Comparison of ENCODE assay signal across 10 mouse cellular contexts in the genomic region with DNA sequence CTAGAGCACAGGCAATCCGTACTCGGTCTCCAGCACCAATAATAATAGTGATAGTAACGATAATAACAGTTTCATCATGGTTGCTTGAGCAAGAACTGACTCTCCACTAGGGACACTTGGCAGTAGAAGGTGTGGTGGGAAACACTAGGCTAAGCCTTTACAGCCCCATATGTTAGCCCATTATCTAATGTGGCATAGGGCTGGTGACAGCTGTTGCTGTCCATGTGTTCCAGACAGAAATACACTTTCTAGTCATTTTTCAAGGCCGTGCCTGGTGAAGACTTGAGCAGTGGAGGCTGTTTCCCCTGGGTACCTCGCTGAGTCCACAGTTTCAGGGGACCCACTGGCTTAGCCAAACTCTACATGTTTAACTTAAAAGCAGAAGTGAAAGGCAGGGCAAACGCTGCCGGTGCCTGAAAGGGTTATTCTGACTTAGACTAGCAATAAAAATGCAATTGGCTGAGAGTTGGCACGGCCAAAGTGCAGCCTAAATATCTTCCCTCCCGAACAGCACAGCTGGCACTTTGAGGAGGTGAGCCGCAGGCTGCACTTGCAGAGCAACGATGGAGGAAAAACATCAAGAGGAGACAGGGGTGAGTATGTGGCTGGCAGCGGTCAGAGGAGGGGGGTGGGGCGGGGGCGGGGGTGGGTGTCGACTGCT. TPM values are rescaled to one million over a fixed set of nuclear protein-coding genes. Genes with fewer than 3 reads are reported as not detected.
DNase-seq lines count a peak whose midpoint lies in the region; ATAC-seq and TF ChIP-seq lines count a peak whose summit lies in the region.
"Had no signal": no experiment of that assay in that cellular context is flagged by ENCODE, and none has a peak within 500 bp of the region (broad histone marks: within the 10 kb centered on the region; RNA-seq: fewer than 3 reads in every experiment).

No protein-coding gene starts in this region.

- no peaks in the 10 kb centered on the region for H3K27me3 ChIP-seq in liver, adult 2 months (ENCODE audit: control insufficient read depth, insufficient read depth, low read length)
- peaks cover 2% of the 10 kb centered on the region for H3K27me3 ChIP-seq in liver, embryonic 12.5 days (replicated peaks)
- H3K27me3 ChIP-seq in MEL (ENCODE audit: control insufficient read depth in 1 of 2, insufficient read depth in 2 of 2, low read length in 2 of 2), result no peaks in the 10 kb centered on the region
- H3K27me3 ChIP-seq in intestine, postnatal 0 days (replicated peaks; ENCODE audit: control insufficient read depth, insufficient read depth, low read length), result no peaks in the 10 kb centered on the region

- intact Hi-C loops in left cerebral cortex, postnatal 36 days (cut with DNase I), result no loop called here

- no peak for TF ChIP-seq POLR2A in liver, adult 2 months (IDR thresholded peaks at IDR 0.05; ENCODE audit: extremely low read depth, insufficient read depth, low read length)
- no peak for TF ChIP-seq POLR2A in MEL (IDR thresholded peaks at IDR 0.05; ENCODE audit: control insufficient read depth in 1 of 2, insufficient read depth in 1 of 2, low read depth in 1 of 2, low read length in 2 of 2, poor library complexity in 1 of 2)

- H3K4me3 ChIP-seq in liver, adult 2 months (ENCODE audit: insufficient read depth, low read depth, low read length), result no peak overlapping the region
- no peak overlapping the region for H3K4me3 ChIP-seq in liver, embryonic 12.5 days
- H3K4me3 ChIP-seq in MEL (ENCODE audit: control insufficient read depth in 1 of 2, insufficient read depth in 1 of 2, low read depth in 2 of 2, low read length in 2 of 2), result peak overlapping the region; percentile 80 to 94
- peak overlapping the region; percentile 17 for H3K4me3 ChIP-seq in intestine, postnatal 0 days (ENCODE audit: low read depth, low read length)

- TF ChIP-seq CTCF in liver, adult 2 months (IDR thresholded peaks at IDR 0.05; ENCODE audit: low read depth, low read length), result no peak
- TF ChIP-seq CTCF in MEL (IDR thresholded peaks at IDR 0.05 in 2 of 3, conservative IDR thresholded peaks at IDR 0.05 in 1 of 3; ENCODE audit: control insufficient read depth in 1 of 3, insufficient read depth in 1 of 3, low read depth in 2 of 3, low read length in 3 of 3, poor library complexity in 1 of 3, severe bottlenecking in 1 of 3), result no peak
- peak; percentile 42 for TF ChIP-seq CTCF in intestine, postnatal 0 days (IDR thresholded peaks at IDR 0.05; ENCODE audit: low read depth)

- no peak overlapping the region for H3K27ac ChIP-seq in liver, adult 2 months (replicated peaks; ENCODE audit: insufficient read depth, low read depth, low read length)
- H3K27ac ChIP-seq in liver, embryonic 12.5 days, result no peak overlapping the region
- H3K27ac ChIP-seq in MEL (ENCODE audit: control insufficient read depth, low read depth, low read length), result peak overlapping the region; percentile 21; the same call in 1 of the 2 replicates
- peak overlapping the region; percentile 35; the same call in 1 of the 2 replicates for H3K27ac ChIP-seq in intestine, postnatal 0 days (ENCODE audit: low read depth, low read length)
- H3K27ac ChIP-seq: heart, embryonic 10.5 days had no signal

- no peaks in the 10 kb centered on the region for H3K9me3 ChIP-seq in liver, embryonic 12.5 days (replicated peaks)
- H3K9me3 ChIP-seq in MEL (replicated peaks; ENCODE audit: insufficient read depth, low read length), result no peaks in the 10 kb centered on the region
- H3K9me3 ChIP-seq in intestine, postnatal 0 days (ENCODE audit: control insufficient read depth), result no peaks in the 10 kb centered on the region
- H3K9me3 ChIP-seq: heart, embryonic 10.5 days had no signal

- 35% methylated on average over 15 of the region's 15 CpGs for WGBS in liver, adult 2 months
- 28% methylated on average over 15 of the region's 15 CpGs for WGBS in liver, embryonic 12.5 days (ENCODE audit: insufficient replicate concordance)
- 16% methylated on average over 15 of the region's 15 CpGs for WGBS in intestine, postnatal 0 days

- H3K36me3 ChIP-seq in liver, adult 2 months (ENCODE audit: control insufficient read depth, insufficient read depth, low read length), result no peaks in the 10 kb centered on the region
- H3K36me3 ChIP-seq in liver, embryonic 12.5 days, result no peaks in the 10 kb centered on the region
- H3K36me3 ChIP-seq in MEL (ENCODE audit: control insufficient read depth in 1 of 2, insufficient read depth in 2 of 2, low read length in 2 of 2), result peaks cover 0 to 12% of the 10 kb centered on the region in 2 experiments; a peak in 2 of 4 replicates
- no peaks in the 10 kb centered on the region for H3K36me3 ChIP-seq in intestine, postnatal 0 days (ENCODE audit: control insufficient read depth, insufficient read depth)
- H3K36me3 ChIP-seq: heart, embryonic 10.5 days had no signal

- TF ChIP-seq RAD21 in MEL (IDR thresholded peaks at IDR 0.05; ENCODE audit: low read depth, low read length), result no peak

- peak; percentile 41 for DNase-seq in liver, adult 2 months (ENCODE audit: extremely low read depth, low read depth, low spot score)
- peak; percentile 75 for DNase-seq in MEL (ENCODE audit: low read depth, low spot score)
- no peak for DNase-seq in left cerebral cortex, postnatal 36 days (ENCODE audit: low spot score in 2 of 2)
- DNase-seq in embryo, embryonic 9.5 days (ENCODE audit: extremely low spot score), result no peak
- no peak for DNase-seq in heart, adult 8-10 months (ENCODE audit: low spot score)

- no peaks in the 10 kb centered on the region for H3K79me2 ChIP-seq in liver, adult 2 months (ENCODE audit: control insufficient read depth, insufficient read depth, low read length)
- H3K79me2 ChIP-seq in MEL (ENCODE audit: control insufficient read depth, insufficient read depth, low read length, poor library complexity), result no peaks in the 10 kb centered on the region; the same call in 1 of the 2 replicates

- no peaks in the 10 kb centered on the region for H3K4me1 ChIP-seq in liver, adult 2 months (ENCODE audit: control insufficient read depth, insufficient read depth, low read length)
- H3K4me1 ChIP-seq in liver, embryonic 12.5 days, result peaks cover 16% of the 10 kb centered on the region; the same call in 1 of the 2 replicates
- H3K4me1 ChIP-seq in MEL (ENCODE audit: control insufficient read depth in 1 of 2, insufficient read depth in 2 of 2, low read length in 2 of 2), result peaks cover 5 to 17% of the 10 kb centered on the region in 2 experiments
- H3K4me1 ChIP-seq in intestine, postnatal 0 days (replicated peaks; ENCODE audit: control insufficient read depth, insufficient read depth, low read length), result no peaks in the 10 kb centered on the region

- no peak overlapping the region for H3K4me2 ChIP-seq in liver, embryonic 12.5 days
- peak overlapping the region; percentile 59 for H3K4me2 ChIP-seq in intestine, postnatal 0 days (replicated peaks; ENCODE audit: low read depth)

- no peak overlapping the region for H3K9ac ChIP-seq in liver, adult 2 months (ENCODE audit: low read depth, low read length)
- H3K9ac ChIP-seq in liver, embryonic 12.5 days, result no peak overlapping the region
- peak overlapping the region; percentile 81 for H3K9ac ChIP-seq in MEL (ENCODE audit: control insufficient read depth, low read depth, low read length, poor library complexity, severe bottlenecking)
- H3K9ac ChIP-seq in intestine, postnatal 0 days (ENCODE audit: low read depth, low read length), result no peak overlapping the region

- ATAC-seq in liver, embryonic 12.5 days, result no peak
- peak; percentile 77 for ATAC-seq in intestine, postnatal 0 days
- peak; percentile 50 for ATAC-seq in megakaryocyte progenitor cell, adult 5-6 weeks (replicated peaks; ENCODE audit: poor library complexity)

- TF ChIP-seq EP300 in MEL (IDR thresholded peaks at IDR 0.05; ENCODE audit: low read depth in 1 of 2, low read length in 2 of 2), result no peak

TF ChIP-seq in MEL, 35 proteins besides CTCF, POLR2A, EP300 and RAD21 (continues in another document):
- TF ChIP-seq JUND (IDR thresholded peaks at IDR 0.05; ENCODE audit: low read depth, low read length), result no peak

RNA-seq across cellular contexts. Expression of a gene that starts 1.2 kb away (rescaled TPM):
- total RNA-seq in liver, adult 2 months (2014; rRNA removed), result 7.8 and 8.0 TPM in 2 replicates
- polyA plus RNA-seq in liver, adult 2 months (2012; rRNA removed), result 2.9 and 3.3 TPM in 2 replicates
- polyA plus RNA-seq in liver, embryonic 12.5 days (2016; fragmentation: Nextera tagmentation; extraction: Ambion mirVana), result 0.22 and 0.30 TPM in 2 replicates
- 0.58 and 0.65 TPM in 2 replicates for total RNA-seq in MEL (2012; rRNA removed)
- 1 to 10 TPM in 1 of 2 experiments, not detected in 1; 4.9 TPM for polyA plus RNA-seq in MEL (2012; ENCODE audit: insufficient read depth in 1 of 2, insufficient read length in 2 of 2, low read depth in 1 of 2, low replicate concordance in 2 of 2, missing spikeins in 1 of 2)
- 23.8 and 26.9 TPM in 2 replicates for polyA plus RNA-seq in intestine, postnatal 0 days (2015; fragmentation: Nextera tagmentation; extraction: Ambion mirVana)
- total RNA-seq in megakaryocyte progenitor cell, adult 5-6 weeks (2015), result not detected in 2 replicates
- not detected in 2 replicates for total RNA-seq in megakaryocyte progenitor cell, adult 5-6 weeks (2017)
- total RNA-seq in left cerebral cortex, postnatal 36 days (2021), result 1 to 10 TPM; 6.3 to 7.3 TPM
- under 1 TPM in 1 of 4 experiments, not detected in 3; 0.55 TPM for total RNA-seq in heart, adult 8-10 months (2022)

RNA-seq across cellular contexts. Expression of a gene that starts 28.5 kb away (rescaled TPM):
- not detected in 2 replicates for total RNA-seq in liver, adult 2 months (2014; rRNA removed)
- not detected in 2 replicates for polyA plus RNA-seq in liver, adult 2 months (2012; rRNA removed)
- polyA plus RNA-seq in liver, embryonic 12.5 days (2016; fragmentation: Nextera tagmentation; extraction: Ambion mirVana), result not detected in 2 replicates
- total RNA-seq in MEL (2012; rRNA removed), result not detected in 2 replicates
- polyA plus RNA-seq in MEL (2012; ENCODE audit: insufficient read depth in 1 of 2, insufficient read length in 2 of 2, low read depth in 1 of 2, low replicate concordance in 2 of 2, missing spikeins in 1 of 2), result under 1 TPM in 1 of 2 experiments, not detected in 1; 0.06 TPM
- polyA plus RNA-seq in intestine, postnatal 0 days (2015; fragmentation: Nextera tagmentation; extraction: Ambion mirVana), result 7.0 and 8.2 TPM in 2 replicates
- total RNA-seq in megakaryocyte progenitor cell, adult 5-6 weeks (2015), result 0.25 TPM in 1 of 2 replicates, not detected in the other
- not detected in 2 replicates for total RNA-seq in megakaryocyte progenitor cell, adult 5-6 weeks (2017)
- total RNA-seq in left cerebral cortex, postnatal 36 days (2021), result not detected
- not detected for total RNA-seq in heart, adult 8-10 months (2022)
- total RNA-seq: left cerebral cortex, postnatal 10 days had no signal
- polyA plus RNA-seq: heart, embryonic 10.5 days had no signal

RNA-seq across cellular contexts. Expression of a gene that starts 33.1 kb away (rescaled TPM):
- 1.6 and 2.0 TPM in 2 replicates for total RNA-seq in liver, adult 2 months (2014; rRNA removed)
- polyA plus RNA-seq in liver, adult 2 months (2012; rRNA removed), result 1.4 and 2.0 TPM in 2 replicates
- polyA plus RNA-seq in liver, embryonic 12.5 days (2016; fragmentation: Nextera tagmentation; extraction: Ambion mirVana), result 0.18 and 0.37 TPM in 2 replicates
- total RNA-seq in MEL (2012; rRNA removed), result 0.19 and 0.20 TPM in 2 replicates
- under 1 TPM in 1 of 2 experiments, not detected in 1; 0.88 TPM for polyA plus RNA-seq in MEL (2012; ENCODE audit: insufficient read depth in 1 of 2, insufficient read length in 2 of 2, low read depth in 1 of 2, low replicate concordance in 2 of 2, missing spikeins in 1 of 2)
- polyA plus RNA-seq in intestine, postnatal 0 days (2015; fragmentation: Nextera tagmentation; extraction: Ambion mirVana), result 2.5 and 3.2 TPM in 2 replicates
- 0.89 and 1.6 TPM in 2 replicates for total RNA-seq in megakaryocyte progenitor cell, adult 5-6 weeks (2015)
- 1.7 and 1.9 TPM in 2 replicates for total RNA-seq in megakaryocyte progenitor cell, adult 5-6 weeks (2017)
- 1 to 10 TPM; 1.5 to 1.6 TPM for total RNA-seq in left cerebral cortex, postnatal 36 days (2021)
- total RNA-seq in heart, adult 8-10 months (2022), result 10 to 100 TPM; 28.8 to 42.7 (median 39.0) TPM

Comparison
In these comparisons a context has a peak if more than half of its experiments do, and no peak if none do; other contexts are left out.
1. DNase-seq: peak in liver, adult 2 months (single experiment) and MEL (single experiment); none in left cerebral cortex, postnatal 36 days (0 of 2), embryo, embryonic 9.5 days (single experiment) and heart, adult 8-10 months (single experiment).
2. H3K27ac ChIP-seq: peak in MEL (single experiment) and intestine, postnatal 0 days (single experiment); none in liver, adult 2 months (single experiment) and liver, embryonic 12.5 days (single experiment).
3. H3K4me3 ChIP-seq: peak in MEL (2 of 2) and intestine, postnatal 0 days (single experiment); none in liver, adult 2 months (single experiment) and liver, embryonic 12.5 days (single experiment).